Comparison of ENCODE assay signal across 14 mouse cellular contexts in genomic region chr2:124888209-124888608, GRCm38 (mm10).
A peak's percentile ranks its signal among the peaks of the same experiment; 100 is the strongest.
DNase-seq lines count a peak whose midpoint lies in the region; ATAC-seq lines count a peak whose summit lies in the region.
"Had no signal": no experiment of that assay in that cellular context is flagged by ENCODE, and none has a peak within 500 bp of the region (broad histone marks: within the 10 kb centered on the region; RNA-seq: fewer than 3 reads in every experiment).

No protein-coding gene starts in this region.

- ATAC-seq in heart, embryonic 15.5 days (replicated peaks; ENCODE audit: insufficient number of reproducible peaks, insufficient read depth, low FRiP score, low read depth) = peak; percentile 50; the same call in 1 of the 2 replicates
- ATAC-seq: midbrain, embryonic 16.5 days had no signal

- intact Hi-C loops in heart, postnatal 25 days (cut with DNase I) = no loop called here

- 11% methylated on average over 4 of the region's 4 CpGs for WGBS in heart, embryonic 15.5 days

- H3K36me3 ChIP-seq in heart, embryonic 15.5 days = no peaks in the 10 kb centered on the region
- H3K36me3 ChIP-seq: limb, embryonic 15.5 days had no signal

- no peak overlapping the region; the same call in 1 of the 2 replicates for H3K4me2 ChIP-seq in heart, embryonic 15.5 days
- H3K4me2 ChIP-seq: limb, embryonic 15.5 days had no signal

- H3K4me3 ChIP-seq in heart, embryonic 15.5 days = no peak overlapping the region
- H3K4me3 ChIP-seq: erythroblast, embryonic 14.5 days; left cerebral cortex, adult 2 months; limb, embryonic 15.5 days had no signal

- no peaks in the 10 kb centered on the region for H3K9me3 ChIP-seq in heart, embryonic 15.5 days (replicated peaks)
- H3K9me3 ChIP-seq: limb, embryonic 15.5 days had no signal

- H3K27ac ChIP-seq in heart, embryonic 15.5 days = peak overlapping the region; percentile 60
- H3K27ac ChIP-seq: left cerebral cortex, adult 2 months; limb, embryonic 15.5 days had no signal

- peak; percentile 17 for DNase-seq in heart, adult 8-10 months (ENCODE audit: low spot score)
- DNase-seq in heart, postnatal 25 days (ENCODE audit: low spot score) = no peak
- peak; percentile 4 for DNase-seq in lung, postnatal 10 days
- no peak for DNase-seq in lung, adult 18-20 months
- peak; percentile 8 for DNase-seq in telencephalon, adult 2 months (ENCODE audit: low read depth, low spot score)
- DNase-seq in right cerebral cortex, postnatal 4 days = no peak
- DNase-seq in adrenal gland, postnatal 14 days = no peak
- DNase-seq: cerebellum, postnatal 36 days; kidney, postnatal 10 days had no signal

- peaks cover 10% of the 10 kb centered on the region for H3K4me1 ChIP-seq in heart, embryonic 15.5 days (replicated peaks)
- H3K4me1 ChIP-seq: limb, embryonic 15.5 days had no signal

- no peaks in the 10 kb centered on the region for H3K27me3 ChIP-seq in heart, embryonic 15.5 days
- H3K27me3 ChIP-seq: limb, embryonic 15.5 days had no signal

- H3K9ac ChIP-seq in heart, embryonic 15.5 days = no peak overlapping the region
- H3K9ac ChIP-seq: limb, embryonic 15.5 days had no signal

Comparison
In these comparisons a context has a peak if more than half of its experiments do, and no peak if none do; other contexts are left out.
1. DNase-seq: peak in heart, adult 8-10 months (single experiment), lung, postnatal 10 days (single experiment) and telencephalon, adult 2 months (single experiment); none in heart, postnatal 25 days (single experiment), lung, adult 18-20 months (0 of 2), right cerebral cortex, postnatal 4 days (single experiment) and adrenal gland, postnatal 14 days (single experiment).